Mouse (Mus musculus) spleen, adult 10 weeks (tissue): Measurements from ENCODE around the gene Samhd1. TPM values are rescaled to one million over a fixed set of nuclear protein-coding genes. Genes with fewer than 3 reads are reported as not detected.

ENCODE experiments used
- polyA plus RNA-seq: library from polyadenylated mRNA; stranded (reverse); fragments of 350-450 nt; fragmentation: Illumina TruSeq; extraction: RNeasy Lipid Tissue Mini Kit (QIAGEN cat#74804); gene quantifications from one replicate; pipeline ENCODE4 v1.2.3, GENCODE M21; 2015; ENCODE audit warnings: low replicate concordance; ENCODE audit not compliant: insufficient read depth

Gene Samhd1
- 718 TPM for polyA plus RNA-seq

DNA sequence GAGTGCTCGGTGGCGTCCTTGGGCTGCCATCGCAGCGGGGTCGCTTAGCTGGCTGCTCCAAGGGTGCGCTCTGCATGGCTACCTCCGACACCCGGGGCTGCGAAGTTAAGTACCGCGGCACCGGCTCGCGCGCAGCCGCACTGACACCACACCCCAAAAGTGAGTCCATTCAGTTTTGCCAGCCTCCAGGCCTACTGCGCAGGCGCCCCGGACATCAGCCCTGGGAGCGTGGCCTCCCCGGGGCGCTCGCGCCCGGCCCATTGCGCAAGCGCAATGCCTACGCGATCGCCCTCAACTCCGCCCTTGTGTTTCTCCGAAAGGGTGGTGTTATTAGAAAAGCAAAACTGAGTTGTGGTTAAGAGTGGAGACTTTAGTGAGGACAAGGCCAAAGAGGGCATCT, at the start of gene Samhd1:
Samhd1 (minus strand) TSS at position 252 of the 400 bp plus-strand sequence.

DNA sequence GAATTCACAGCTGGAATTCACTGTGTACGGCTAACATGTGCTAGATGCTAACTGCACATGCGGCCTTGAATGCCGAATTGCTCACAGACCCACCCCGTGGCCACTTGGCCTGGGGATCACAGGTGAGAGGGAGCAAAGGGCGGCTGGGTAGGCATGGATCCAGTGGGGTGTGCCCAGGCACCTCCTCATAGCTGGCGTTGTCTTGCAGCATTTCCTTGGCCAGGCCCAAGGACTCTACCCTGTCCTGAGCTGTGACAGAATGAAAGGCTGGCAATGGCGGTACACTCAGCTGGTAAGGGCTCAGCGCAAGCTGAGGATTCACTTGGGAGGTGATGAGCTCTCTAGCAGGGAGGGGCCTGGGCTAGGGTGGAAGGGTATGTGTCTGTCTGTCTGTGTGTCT, 48.3 kb downstream of the Samhd1 start, which contains the start of gene Tldc2:
Tldc2 (plus strand) TSS at position 260 of the 400 bp plus-strand sequence.

DNA sequence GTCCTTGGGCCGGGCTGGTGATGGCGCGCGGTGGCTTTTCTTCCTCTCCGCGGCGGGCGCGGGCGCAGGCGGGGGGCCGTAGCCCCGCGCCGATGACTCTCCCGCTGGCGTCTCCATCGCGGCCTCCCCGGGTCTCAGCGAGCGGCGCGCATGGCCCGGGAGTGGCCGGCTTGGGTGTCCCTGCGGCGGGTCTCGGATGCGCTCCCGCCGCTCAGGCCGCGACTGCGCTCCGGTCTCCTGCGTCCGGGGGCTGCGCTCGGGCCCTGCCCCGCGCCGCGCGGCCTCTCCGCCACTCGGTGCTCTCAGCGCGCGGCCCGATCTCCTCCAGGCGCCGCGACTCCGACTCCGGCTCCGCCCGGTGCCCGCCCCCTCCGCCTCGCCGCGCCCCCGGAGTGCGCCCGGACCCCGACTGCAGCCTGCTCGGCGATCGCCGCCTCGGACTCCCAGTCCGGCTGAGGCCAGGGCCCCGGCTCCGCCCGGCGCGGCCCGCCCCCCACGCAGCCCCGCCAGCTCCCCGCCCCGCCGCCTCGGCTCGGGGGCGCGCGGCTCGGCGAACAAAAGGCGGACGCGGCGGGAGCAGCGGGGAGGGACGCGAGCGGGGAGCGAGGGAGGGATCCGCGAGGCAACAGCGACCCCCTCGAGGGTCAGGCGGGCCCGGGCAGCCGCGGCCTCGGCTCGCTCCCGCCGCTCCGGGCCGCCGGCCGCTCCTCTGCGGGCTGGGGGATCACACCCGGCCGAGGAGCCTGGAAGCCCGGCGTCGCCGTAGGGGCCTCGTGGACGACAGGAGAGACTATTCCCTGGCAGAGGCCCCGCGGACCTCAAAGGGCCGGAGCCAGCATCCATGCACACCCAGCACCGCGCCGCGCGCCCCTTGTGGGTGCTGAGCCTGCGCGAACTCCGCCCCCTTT, 56.0 kb downstream of the Samhd1 start, which contains the start of gene Soga1:
Soga1 (minus strand) TSS at position 462 of the 908 bp plus-strand sequence.

Other genes with a start within 250 kb of the Samhd1 start
- gene Sla2, start 248.1 kb downstream of the Samhd1 start, polyA plus RNA-seq, result 8.5 TPM
- gene Ndrg3, start 143.2 kb downstream of the Samhd1 start, polyA plus RNA-seq, result 71.8 TPM
- gene Dsn1, start 128.1 kb downstream of the Samhd1 start, polyA plus RNA-seq, result 21.5 TPM
- 2.1 TPM for gene Soga1, start 56.0 kb downstream of the Samhd1 start, polyA plus RNA-seq
- not detected for gene Tldc2, start 48.2 kb downstream of the Samhd1 start, polyA plus RNA-seq
- 31.9 TPM for gene Rbl1, start 69.3 kb upstream of the Samhd1 start, polyA plus RNA-seq
- 125 TPM for gene Rpn2, start 143.8 kb upstream of the Samhd1 start, polyA plus RNA-seq
- 0.23 TPM for gene Mroh8, start 144.3 kb upstream of the Samhd1 start, polyA plus RNA-seq
- gene Ghrh, start 212.2 kb upstream of the Samhd1 start, polyA plus RNA-seq, result not detected
- gene Manbal, start 232.3 kb upstream of the Samhd1 start, polyA plus RNA-seq, result 21.3 TPM